Mouse (Mus musculus): ENCODE measurements around the gene Btbd7. TPM values are rescaled to one million over a fixed set of nuclear protein-coding genes. Genes with fewer than 3 reads are reported as not detected.
A peak's percentile ranks its signal among the peaks of the same experiment; 100 is the strongest.

The Btbd7 gene
- 6.8 and 8.0 TPM in 2 replicates for polyA plus RNA-seq (2011; ENCODE audit: insufficient read depth, insufficient read length, low replicate concordance, missing spikeins)

DNA sequence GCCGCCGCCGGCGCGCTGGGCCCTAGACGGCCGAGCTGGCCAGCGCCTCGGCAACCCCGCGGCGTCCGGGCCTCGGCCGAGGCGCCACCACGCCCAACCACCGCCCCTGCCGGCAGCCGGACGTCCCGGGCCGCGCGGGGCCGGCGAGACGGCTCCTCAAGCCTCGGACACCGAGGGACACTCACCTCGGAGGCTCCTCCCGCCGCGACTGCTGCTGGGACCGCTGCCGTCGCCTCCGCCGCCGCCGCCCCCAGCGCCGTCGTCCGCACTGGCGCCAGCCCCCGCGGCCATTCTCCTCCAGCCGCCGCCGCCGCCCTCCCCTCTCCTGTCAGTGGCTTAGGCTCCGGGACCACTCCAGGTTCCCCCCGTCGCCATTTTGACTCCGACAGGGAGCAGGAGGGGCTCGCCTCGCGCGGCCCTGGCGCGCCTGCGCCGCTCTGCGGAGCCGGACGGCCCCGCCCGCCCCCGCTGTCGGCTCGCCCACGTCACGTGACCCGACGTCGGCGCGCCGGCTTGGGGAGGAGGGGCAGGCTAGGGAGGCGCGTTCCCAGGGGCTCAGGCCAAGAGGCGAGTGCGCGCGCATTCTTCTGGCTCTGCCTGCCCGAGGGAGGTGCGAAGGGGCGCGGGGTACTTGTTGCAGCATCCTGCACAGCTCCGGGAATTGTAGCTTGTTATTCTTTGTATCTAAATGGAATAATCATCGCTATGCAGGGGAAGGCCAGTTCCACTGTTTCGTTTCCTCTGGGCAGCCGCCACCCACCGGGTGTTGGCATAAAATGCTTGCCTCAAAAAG is at the start of gene Btbd7:
Gene Btbd7 (minus strand): TSS at position 441 of the 793 bp plus-strand sequence.
- WGBS = 1% methylated on average over 87 of the region's 95 CpGs
- Histone ChIP-seq H3K4me1 (ENCODE audit: control insufficient read depth, insufficient read depth, low read length) (peaks cover 2% of the 10 kb centered on the region), H3K27ac (ENCODE audit: control insufficient read depth, insufficient read depth, low read depth, low read length, poor library complexity) (peak within 1 kb of the TSS; percentile 98), H3K4me3 (replicated peaks; ENCODE audit: control insufficient read depth, low read depth, low read length) (peak within 1 kb of the TSS; percentile 78)
- no peak for TF ChIP-seq POLR2A (IDR thresholded peaks at IDR 0.05; ENCODE audit: borderline replicate concordance, control insufficient read depth, low read depth, low read length)
- TF ChIP-seq CTCF (IDR thresholded peaks at IDR 0.05; ENCODE audit: control insufficient read depth, insufficient read depth, low read length) = no peak

GRCm38 (mm10) chr12:102916073-102916472 is 37.8 kb upstream of the Btbd7 start:
- no peak overlapping the region for H3K4me3 ChIP-seq (replicated peaks; ENCODE audit: control insufficient read depth, low read depth, low read length)
- no peak overlapping the region for H3K27ac ChIP-seq (ENCODE audit: control insufficient read depth, insufficient read depth, low read depth, low read length, poor library complexity)
- H3K4me1 ChIP-seq (ENCODE audit: control insufficient read depth, insufficient read depth, low read length) = no peaks in the 10 kb centered on the region
- 15% methylated on average over 2 of the region's 2 CpGs for WGBS
- no peak for TF ChIP-seq CTCF (IDR thresholded peaks at IDR 0.05; ENCODE audit: control insufficient read depth, insufficient read depth, low read length)

GRCm38 (mm10) chr12:102908191-102908590 is 29.9 kb upstream of the Btbd7 start:
- WGBS = 64% methylated on average over 3 of the region's 3 CpGs

DNA sequence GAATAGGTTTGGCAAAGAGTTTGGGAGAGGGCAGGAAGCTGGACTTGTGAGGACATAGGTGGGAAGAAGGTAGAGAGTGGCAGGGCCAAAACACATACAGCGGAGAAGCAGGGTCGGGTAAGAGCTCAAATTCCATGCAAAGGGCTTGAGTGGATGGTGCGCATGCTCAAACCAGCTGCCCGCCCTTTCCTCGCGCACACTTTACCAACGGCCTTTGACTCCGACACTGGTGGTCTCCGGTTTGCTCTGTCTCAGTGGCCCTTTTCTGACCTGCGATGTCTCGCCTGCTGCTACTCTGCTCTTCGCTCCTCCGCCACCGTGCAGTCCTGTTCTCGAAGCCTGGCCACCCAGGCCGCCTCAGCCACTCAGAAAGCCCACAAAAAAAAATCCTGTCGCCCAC is 20.8 kb upstream of the Btbd7 start, which contains the start of gene Cox8c:
Gene Cox8c (plus strand): TSS at position 226 of the 400 bp plus-strand sequence.
- no peak within 1 kb of the TSS for H3K4me3 ChIP-seq (replicated peaks; ENCODE audit: control insufficient read depth, low read depth, low read length)
- TF ChIP-seq POLR2A (IDR thresholded peaks at IDR 0.05; ENCODE audit: borderline replicate concordance, control insufficient read depth, low read depth, low read length) (no peak), CTCF (IDR thresholded peaks at IDR 0.05; ENCODE audit: control insufficient read depth, insufficient read depth, low read length) (no peak)
- no peaks in the 10 kb centered on the region for H3K4me1 ChIP-seq (ENCODE audit: control insufficient read depth, insufficient read depth, low read length)
- WGBS = 86% methylated on average over 17 of the region's 17 CpGs
- H3K27ac ChIP-seq (ENCODE audit: control insufficient read depth, insufficient read depth, low read depth, low read length, poor library complexity) = no peak within 1 kb of the TSS

More at GRCm38 (mm10) chr12:102908191-102908590, 29.9 kb upstream of the Btbd7 start:
- Histone ChIP-seq H3K4me3 (replicated peaks; ENCODE audit: control insufficient read depth, low read depth, low read length) (no peak overlapping the region), H3K27ac (ENCODE audit: control insufficient read depth, insufficient read depth, low read depth, low read length, poor library complexity) (no peak overlapping the region), H3K4me1 (ENCODE audit: control insufficient read depth, insufficient read depth, low read length) (no peaks in the 10 kb centered on the region)
- TF ChIP-seq CTCF (IDR thresholded peaks at IDR 0.05; ENCODE audit: control insufficient read depth, insufficient read depth, low read length) (no peak), POLR2A (IDR thresholded peaks at IDR 0.05; ENCODE audit: borderline replicate concordance, control insufficient read depth, low read depth, low read length) (no peak)

GRCm38 (mm10) chr12:102888568-102888967 is 10.3 kb upstream of the Btbd7 start:
- H3K4me3 ChIP-seq (replicated peaks; ENCODE audit: control insufficient read depth, low read depth, low read length) = no peak overlapping the region
- H3K4me1 ChIP-seq (ENCODE audit: control insufficient read depth, insufficient read depth, low read length) = no peaks in the 10 kb centered on the region
- TF ChIP-seq CTCF (IDR thresholded peaks at IDR 0.05; ENCODE audit: control insufficient read depth, insufficient read depth, low read length) (no peak), POLR2A (IDR thresholded peaks at IDR 0.05; ENCODE audit: borderline replicate concordance, control insufficient read depth, low read depth, low read length) (no peak)
- H3K27ac ChIP-seq (ENCODE audit: control insufficient read depth, insufficient read depth, low read depth, low read length, poor library complexity) = no peak overlapping the region
- WGBS = 85% methylated on average over 5 of the region's 5 CpGs

DNA sequence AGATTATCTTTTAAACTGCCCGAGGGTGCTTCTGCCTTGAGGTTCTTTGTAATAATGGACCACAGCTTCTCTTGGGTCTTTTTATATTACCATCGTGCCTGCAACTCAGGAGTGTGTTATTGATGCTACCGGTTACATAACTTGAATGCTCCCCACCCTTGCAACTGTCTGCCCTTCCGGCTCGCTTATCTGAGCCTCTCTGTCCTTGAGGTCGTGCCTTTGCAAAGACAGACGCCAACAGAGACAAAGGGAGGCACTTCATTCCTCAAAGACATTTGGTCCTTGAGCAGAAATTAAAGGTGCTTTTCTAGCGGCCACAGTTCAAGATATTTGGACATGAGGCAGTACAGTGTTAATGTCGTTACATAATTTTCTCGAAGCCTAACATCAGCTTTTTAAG is 9.1 kb upstream of the Btbd7 start:
- Histone ChIP-seq H3K4me1 (ENCODE audit: control insufficient read depth, insufficient read depth, low read length) (no peaks in the 10 kb centered on the region), H3K27ac (ENCODE audit: control insufficient read depth, insufficient read depth, low read depth, low read length, poor library complexity) (no peak overlapping the region), H3K4me3 (replicated peaks; ENCODE audit: control insufficient read depth, low read depth, low read length) (no peak overlapping the region)
- no peak for TF ChIP-seq POLR2A (IDR thresholded peaks at IDR 0.05; ENCODE audit: borderline replicate concordance, control insufficient read depth, low read depth, low read length)
- no peak for TF ChIP-seq CTCF (IDR thresholded peaks at IDR 0.05; ENCODE audit: control insufficient read depth, insufficient read depth, low read length)
- 77% methylated on average over 10 of the region's 10 CpGs for WGBS

DNA sequence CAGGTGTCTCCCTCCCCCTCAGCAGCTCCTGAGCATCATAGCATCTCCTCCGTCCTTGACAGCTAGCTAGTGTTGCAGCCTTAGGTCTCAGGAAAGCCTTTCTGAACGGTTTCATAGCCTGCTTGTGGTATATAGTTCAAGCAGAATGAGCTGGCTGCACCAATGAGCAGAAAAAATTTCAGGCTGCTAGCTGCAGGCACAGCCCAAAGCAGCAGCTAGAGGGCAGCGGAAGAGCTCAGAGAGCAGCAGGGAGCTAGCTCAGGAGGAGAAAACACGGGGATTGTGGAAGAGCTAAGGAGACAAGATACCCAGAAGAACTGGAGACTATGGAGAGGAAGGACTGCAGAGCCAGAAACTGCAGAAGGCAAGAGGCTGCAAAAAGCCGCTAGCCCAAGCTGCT is 7.5 kb upstream of the Btbd7 start:
- TF ChIP-seq POLR2A (IDR thresholded peaks at IDR 0.05; ENCODE audit: borderline replicate concordance, control insufficient read depth, low read depth, low read length) (no peak), CTCF (IDR thresholded peaks at IDR 0.05; ENCODE audit: control insufficient read depth, insufficient read depth, low read length) (peak; percentile 32; the same call in 1 of the 2 replicates)
- WGBS = 28% methylated on average over 5 of the region's 5 CpGs
- no peaks in the 10 kb centered on the region for H3K4me1 ChIP-seq (ENCODE audit: control insufficient read depth, insufficient read depth, low read length)
- H3K4me3 ChIP-seq (replicated peaks; ENCODE audit: control insufficient read depth, low read depth, low read length) = no peak overlapping the region
- no peak overlapping the region for H3K27ac ChIP-seq (ENCODE audit: control insufficient read depth, insufficient read depth, low read depth, low read length, poor library complexity)

DNA sequence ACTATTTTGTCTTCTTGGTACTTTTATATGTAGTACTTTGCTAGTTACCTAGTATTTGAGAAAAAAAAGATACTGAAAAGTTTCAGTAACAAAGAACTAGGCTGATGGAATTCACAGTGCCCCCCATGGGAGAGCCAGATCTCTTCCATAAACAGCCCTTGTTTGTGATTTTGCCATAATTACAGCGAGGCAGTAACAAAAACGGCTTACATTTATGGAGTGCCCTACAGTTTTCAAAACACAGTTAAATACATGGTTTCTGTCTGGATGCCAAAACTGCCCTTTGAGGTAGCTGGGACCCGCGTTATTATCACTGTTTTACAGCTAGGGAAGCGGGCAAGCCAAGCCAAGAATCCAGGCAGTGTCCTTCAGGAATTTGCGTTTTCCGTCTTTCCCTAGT is 630 bp upstream of the Btbd7 start:
- no peak overlapping the region for H3K4me3 ChIP-seq (replicated peaks; ENCODE audit: control insufficient read depth, low read depth, low read length)
- WGBS = 33% methylated on average over 7 of the region's 7 CpGs
- TF ChIP-seq POLR2A (IDR thresholded peaks at IDR 0.05; ENCODE audit: borderline replicate concordance, control insufficient read depth, low read depth, low read length) = no peak
- no peak for TF ChIP-seq CTCF (IDR thresholded peaks at IDR 0.05; ENCODE audit: control insufficient read depth, insufficient read depth, low read length)
- peaks cover 2% of the 10 kb centered on the region for H3K4me1 ChIP-seq (ENCODE audit: control insufficient read depth, insufficient read depth, low read length)
- no peak overlapping the region for H3K27ac ChIP-seq (ENCODE audit: control insufficient read depth, insufficient read depth, low read depth, low read length, poor library complexity)
